ENCODE assay signal across 8 mouse cellular contexts in genomic region chr6:37593033-37593374, GRCm38 (mm10).
DNase-seq lines count a peak whose midpoint lies in the region; ATAC-seq and TF ChIP-seq lines count a peak whose summit lies in the region.

No protein-coding gene starts in this region.

- DNase-seq in heart, postnatal 0 days (ENCODE audit: low spot score): no peak
- DNase-seq in heart, adult 11 months: no peak
- peak; percentile 77 for DNase-seq in brain, embryonic 14.5 days (ENCODE audit: low read depth)
- DNase-seq in thymus, postnatal 36 days: no peak
- DNase-seq in ovary, adult 18-20 months (ENCODE audit: low spot score): no peak

- H3K4me1 ChIP-seq in heart, postnatal 0 days (ENCODE audit: control insufficient read depth, insufficient read depth): peaks cover 13% of the 10 kb centered on the region
- H3K4me1 ChIP-seq in forebrain, embryonic 16.5 days (replicated peaks; ENCODE audit: control insufficient read depth, insufficient read depth, low read length): peaks cover 14% of the 10 kb centered on the region; the same call in 1 of the 2 replicates
- peaks cover 40% of the 10 kb centered on the region for H3K4me1 ChIP-seq in midbrain, embryonic 13.5 days (replicated peaks)

- no peak for ATAC-seq in heart, postnatal 0 days (ENCODE audit: insufficient read depth, low read depth)
- ATAC-seq in forebrain, embryonic 16.5 days: no peak
- peak; percentile 35 for ATAC-seq in midbrain, embryonic 13.5 days
- no peak for ATAC-seq in activated CD4-positive, CD25-positive, alpha-beta regulatory T cell, adult 4 months

- no peaks in the 10 kb centered on the region for H3K27me3 ChIP-seq in heart, postnatal 0 days (ENCODE audit: control insufficient read depth, insufficient read depth, low read length)
- H3K27me3 ChIP-seq in forebrain, embryonic 16.5 days (replicated peaks; ENCODE audit: control insufficient read depth, insufficient read depth, low read length): no peaks in the 10 kb centered on the region
- no peaks in the 10 kb centered on the region for H3K27me3 ChIP-seq in midbrain, embryonic 13.5 days

- no peak for TF ChIP-seq EP300 in heart, postnatal 0 days (IDR thresholded peaks at IDR 0.05; ENCODE audit: low read depth)

- peak overlapping the region; percentile 84 for H3K27ac ChIP-seq in heart, postnatal 0 days (ENCODE audit: low read depth)
- peak overlapping the region; percentile 76; the same call in 1 of the 2 replicates for H3K27ac ChIP-seq in forebrain, embryonic 16.5 days (ENCODE audit: low read length)
- H3K27ac ChIP-seq in midbrain, embryonic 13.5 days: peak overlapping the region; percentile 96

- H3K9ac ChIP-seq in heart, postnatal 0 days (replicated peaks; ENCODE audit: low read depth, low read length): no peak overlapping the region
- no peak overlapping the region for H3K9ac ChIP-seq in forebrain, embryonic 16.5 days (replicated peaks; ENCODE audit: low read depth, low read length)
- peak overlapping the region; percentile 46 for H3K9ac ChIP-seq in midbrain, embryonic 13.5 days (replicated peaks)

- H3K9me3 ChIP-seq in heart, postnatal 0 days (replicated peaks; ENCODE audit: control insufficient read depth, low read length): no peaks in the 10 kb centered on the region
- no peaks in the 10 kb centered on the region for H3K9me3 ChIP-seq in forebrain, embryonic 16.5 days (ENCODE audit: control insufficient read depth, low read length)
- no peaks in the 10 kb centered on the region for H3K9me3 ChIP-seq in midbrain, embryonic 13.5 days

- no peak overlapping the region for H3K4me3 ChIP-seq in heart, postnatal 0 days (ENCODE audit: low read depth, low read length)
- no peak overlapping the region for H3K4me3 ChIP-seq in forebrain, embryonic 16.5 days (replicated peaks; ENCODE audit: low read length)
- H3K4me3 ChIP-seq in midbrain, embryonic 13.5 days (replicated peaks): peak overlapping the region; percentile 24

- no peaks in the 10 kb centered on the region for H3K36me3 ChIP-seq in heart, postnatal 0 days (replicated peaks; ENCODE audit: control insufficient read depth, insufficient read depth, low read length)
- no peaks in the 10 kb centered on the region for H3K36me3 ChIP-seq in forebrain, embryonic 16.5 days (ENCODE audit: control insufficient read depth, insufficient read depth)
- no peaks in the 10 kb centered on the region for H3K36me3 ChIP-seq in midbrain, embryonic 13.5 days

- 49% methylated on average over 6 of the region's 6 CpGs for WGBS in heart, postnatal 0 days
- WGBS in forebrain, embryonic 16.5 days: 12% methylated on average over 6 of the region's 6 CpGs
- WGBS in midbrain, embryonic 13.5 days: 14% methylated on average over 6 of the region's 6 CpGs

- no peak overlapping the region for H3K4me2 ChIP-seq in heart, postnatal 0 days (ENCODE audit: low read depth, low read length)
- H3K4me2 ChIP-seq in forebrain, embryonic 16.5 days (ENCODE audit: low read length): peak overlapping the region; percentile 34; the same call in 1 of the 2 replicates
- H3K4me2 ChIP-seq in midbrain, embryonic 13.5 days (replicated peaks): peak overlapping the region; percentile 45

- TF ChIP-seq POLR2A in brain, embryonic 14.5 days (IDR thresholded peaks at IDR 0.05; ENCODE audit: borderline replicate concordance, extremely low read depth, insufficient read depth, insufficient read length, poor library complexity, severe bottlenecking): no peak

- no peak for TF ChIP-seq CTCF in heart, postnatal 0 days (IDR thresholded peaks at IDR 0.05; ENCODE audit: low read depth)
- TF ChIP-seq CTCF in brain, embryonic 14.5 days (IDR thresholded peaks at IDR 0.05; ENCODE audit: borderline replicate concordance, extremely low read depth, insufficient read depth, insufficient read length): no peak
